Mouse (Mus musculus): ENCODE results near the gene She. TPM values are rescaled to one million over a fixed set of nuclear protein-coding genes. Genes with fewer than 3 reads are reported as not detected.
"Not testable (repeated sequence)": the region's sequence is repeated elsewhere in the genome, so short reads cannot be mapped to it uniquely, and the experiment has no call there.

The She gene
- total RNA-seq, 2 experiments from 2014 or later = 3.7 to 4.6 TPM

DNA sequence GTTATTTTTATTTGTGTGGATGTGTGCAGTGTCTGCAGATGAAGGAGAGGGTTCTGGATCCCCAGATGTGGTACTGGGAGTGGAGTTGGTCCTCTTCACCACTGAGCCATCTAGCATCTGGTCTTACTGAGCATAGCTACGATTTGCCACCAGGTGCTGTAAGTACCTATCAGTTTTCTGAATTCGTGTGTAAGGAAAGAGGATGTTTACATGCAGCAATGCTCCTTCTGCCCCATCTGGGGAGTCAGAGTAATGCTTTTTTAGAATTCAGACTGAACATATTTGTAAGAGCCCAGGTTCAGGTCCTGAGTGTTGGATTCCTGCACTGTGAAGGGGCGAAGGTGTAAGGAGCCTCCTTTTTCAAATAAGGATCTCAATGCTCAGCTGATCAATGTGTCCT, 28.8 kb downstream of the She start:
- intact Hi-C loops (cut with DNase I) = loop anchor here (2.0 to 5.0 kb wide), 2 partner anchors 43 to 128 kb away; no protein-coding TSS in a partner anchor
- DNase-seq = no peak

- intact Hi-C loops (cut with DNase I) = no loop called here
Measured at GRCm38 (mm10) chr3:89860343-89860742, 29.2 kb downstream of the She start.

GRCm38 (mm10) chr3:89861070-89861469, 29.9 kb downstream of the She start:
- peak; percentile 74 to 75 for DNase-seq
- intact Hi-C loops (cut with DNase I) = no loop called here

More at GRCm38 (mm10) chr3:89860343-89860742, 29.2 kb downstream of the She start:
- DNase-seq = no peak

DNA sequence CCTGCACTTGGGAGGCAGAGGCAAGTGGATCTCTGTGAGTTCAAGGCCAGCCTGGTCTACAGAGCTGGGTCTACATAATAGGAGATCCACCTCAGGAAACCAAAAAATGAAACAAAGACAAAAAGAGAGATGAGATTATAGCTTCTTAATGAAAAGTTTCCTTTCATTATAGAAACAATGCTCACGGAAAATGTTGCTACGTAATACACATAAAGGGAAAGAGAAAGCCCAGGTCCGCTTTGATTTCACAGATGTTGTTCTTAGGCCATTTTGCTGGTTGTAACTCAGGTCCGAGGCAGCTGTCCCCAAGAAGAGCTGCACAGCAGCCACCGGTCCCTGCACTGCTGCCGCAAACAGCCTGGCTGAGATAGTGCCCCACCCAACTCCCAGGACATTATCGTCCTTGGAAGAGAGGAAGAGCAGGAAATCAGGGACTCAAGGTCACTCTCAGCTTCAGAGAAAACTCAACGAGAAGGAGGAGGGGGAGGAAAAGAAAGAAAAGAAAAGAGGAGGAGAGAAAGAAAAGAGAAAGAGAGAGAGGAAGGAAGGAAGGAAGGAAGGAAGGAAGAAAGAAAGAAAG, 31.1 kb downstream of the She start:
- intact Hi-C loops (cut with DNase I) = no loop called here
- DNase-seq = no peak

DNA sequence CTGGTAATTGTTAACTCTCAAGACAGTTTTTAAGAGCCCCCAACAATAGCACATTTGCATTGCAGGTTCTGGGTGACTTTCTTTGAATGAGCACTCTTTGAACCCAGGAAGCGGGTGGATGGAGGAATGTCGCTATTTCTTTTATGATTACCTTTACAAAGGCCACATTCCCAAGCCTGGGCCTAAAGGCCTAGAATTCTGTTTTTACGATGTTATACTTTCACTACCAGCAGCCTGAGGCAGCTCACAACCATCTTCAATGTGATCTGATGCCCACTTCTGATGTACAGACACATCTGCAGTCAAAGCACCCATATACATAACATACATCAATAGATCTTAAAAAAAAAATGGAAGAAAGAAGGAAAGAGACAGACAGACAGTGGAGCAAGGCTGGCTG, 32.1 kb downstream of the She start:
- DNase-seq; intact Hi-C loops (cut with DNase I): not testable (repeated sequence)

DNA sequence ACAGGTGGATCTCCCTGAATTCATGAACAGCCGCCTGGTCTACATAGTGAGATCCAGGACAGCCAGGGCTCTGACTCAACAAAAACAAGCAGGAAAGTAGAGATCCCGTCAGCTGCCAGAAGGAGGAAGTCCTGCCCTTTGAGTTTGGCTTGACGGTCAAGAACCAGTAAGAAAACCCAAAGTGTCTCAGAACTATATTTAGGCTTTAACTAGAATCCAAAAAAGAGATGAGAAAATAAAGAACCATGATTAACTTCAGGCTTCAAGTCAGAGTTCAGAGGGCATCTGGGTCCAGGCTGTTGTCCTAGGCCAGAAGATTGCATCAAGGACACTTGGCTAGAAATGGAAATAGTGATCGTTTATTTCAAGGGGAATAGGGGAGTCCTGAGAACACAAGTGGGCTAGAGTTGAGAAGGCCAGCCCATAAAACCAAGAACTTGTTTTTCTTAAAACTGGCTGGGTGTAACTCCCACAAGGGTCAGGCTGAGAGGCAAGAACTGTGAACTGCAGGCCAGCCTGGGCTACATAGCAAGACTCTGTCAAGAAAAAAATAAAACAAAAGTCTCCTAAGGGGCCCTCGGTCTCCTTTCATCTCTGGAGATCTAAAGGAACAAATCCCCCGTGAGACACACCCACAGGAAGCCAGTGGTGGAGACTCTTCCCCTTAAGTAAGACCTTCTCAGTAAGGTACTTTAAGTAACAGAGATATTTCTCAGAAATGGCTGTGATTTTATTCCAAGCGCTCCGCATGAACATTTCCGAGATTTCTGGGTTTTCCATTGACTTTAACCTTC, 32.7 kb downstream of the She start:
- intact Hi-C loops (cut with DNase I) = no loop called here
- DNase-seq = no peak

- no peak for DNase-seq
- intact Hi-C loops (cut with DNase I) = no loop called here
Measured at GRCm38 (mm10) chr3:89865020-89865419, 33.9 kb downstream of the She start.

- DNase-seq = no peak
Measured at GRCm38 (mm10) chr3:89865764-89866163, 34.6 kb downstream of the She start.

GRCm38 (mm10) chr3:89867651-89868050, 36.5 kb downstream of the She start:
- intact Hi-C loops (cut with DNase I) = no loop called here
- no peak for DNase-seq

More at GRCm38 (mm10) chr3:89865764-89866163, 34.6 kb downstream of the She start:
- intact Hi-C loops (cut with DNase I) = no loop called here

- no peak for DNase-seq
- intact Hi-C loops (cut with DNase I) = no loop called here
Measured at GRCm38 (mm10) chr3:89868357-89868756, 37.2 kb downstream of the She start.

DNA sequence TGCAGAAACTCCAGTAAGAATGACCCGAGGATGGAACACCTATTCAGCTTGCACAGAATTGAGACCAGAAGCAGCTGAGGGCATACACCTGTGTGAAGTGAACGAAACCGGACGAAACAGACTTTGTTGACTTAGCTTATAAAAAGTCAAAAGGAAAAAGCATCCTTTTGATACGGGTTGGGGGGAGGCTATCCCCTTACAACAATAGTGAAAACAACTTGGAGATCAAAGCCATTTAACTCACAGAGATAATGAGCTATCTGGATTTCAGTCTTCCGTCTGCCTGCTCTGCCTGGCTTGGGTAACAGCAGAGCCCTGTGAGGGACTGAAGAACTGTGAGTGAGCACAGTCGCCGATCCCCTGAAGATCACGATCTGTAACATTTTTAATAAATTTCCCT, 37.8 kb downstream of the She start:
- DNase-seq = no peak
- intact Hi-C loops (cut with DNase I) = no loop called here

- no peak for DNase-seq
- intact Hi-C loops (cut with DNase I) = no loop called here
Measured at GRCm38 (mm10) chr3:89869556-89869955, 38.4 kb downstream of the She start.

- DNase-seq = no peak
- intact Hi-C loops (cut with DNase I) = no loop called here
Measured at GRCm38 (mm10) chr3:89870472-89871271, 39.5 kb downstream of the She start.

GRCm38 (mm10) chr3:89871339-89871914, 40.3 kb downstream of the She start:
- intact Hi-C loops (cut with DNase I) = no loop called here
- no peak for DNase-seq

GRCm38 (mm10) chr3:89872209-89872608, 41.0 kb downstream of the She start:
- no peak for DNase-seq
- intact Hi-C loops (cut with DNase I) = no loop called here

GRCm38 (mm10) chr3:89872684-89873083, 41.5 kb downstream of the She start:
- intact Hi-C loops (cut with DNase I) = no loop called here
- DNase-seq = no peak

- no peak for DNase-seq
- intact Hi-C loops (cut with DNase I) = no loop called here
Measured at GRCm38 (mm10) chr3:89874076-89874475, 42.9 kb downstream of the She start.

GRCm38 (mm10) chr3:89875021-89875420, 43.9 kb downstream of the She start:
- no peak for DNase-seq
- intact Hi-C loops (cut with DNase I) = no loop called here

DNA sequence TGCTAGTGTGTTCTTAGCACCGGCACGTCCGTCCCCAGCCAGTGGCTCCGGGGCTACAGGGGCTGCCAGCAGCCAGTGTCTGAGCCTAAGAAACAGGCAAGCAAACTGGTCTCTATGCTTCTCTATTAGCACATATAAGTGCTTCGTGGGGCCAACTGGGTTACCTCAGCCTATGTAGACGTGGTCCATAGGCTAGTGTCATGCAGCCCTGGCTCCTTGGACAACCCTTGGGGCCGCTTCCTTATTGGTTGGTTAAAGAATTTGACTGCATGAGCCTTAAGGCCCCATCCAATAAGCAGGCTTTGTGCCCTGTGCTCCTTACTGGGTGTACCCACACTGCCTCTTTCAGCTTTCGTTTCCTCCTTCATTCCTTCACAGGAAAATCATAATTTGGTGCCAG, 44.6 kb downstream of the She start:
- no peak for DNase-seq
- intact Hi-C loops (cut with DNase I) = no loop called here

DNA sequence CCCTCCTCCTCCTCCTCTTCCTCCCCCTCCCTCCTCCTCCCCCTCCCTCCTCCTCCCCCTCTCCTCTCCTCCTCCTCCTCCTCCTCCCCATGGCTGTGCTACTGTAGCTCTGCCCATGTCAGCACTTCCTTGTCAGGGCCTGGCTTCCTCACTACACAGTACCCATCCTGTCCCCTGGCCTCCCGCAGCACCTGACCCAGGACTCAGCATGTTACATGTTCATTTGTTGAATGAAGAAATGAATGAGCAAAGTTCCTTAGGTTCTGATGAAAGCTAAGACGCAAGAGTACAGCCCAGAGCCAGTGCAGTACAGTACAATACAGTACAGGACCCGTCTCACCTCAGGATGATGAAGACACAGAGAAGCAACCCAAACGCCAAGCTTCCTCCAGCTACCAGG, 45.3 kb downstream of the She start:
- intact Hi-C loops (cut with DNase I) = no loop called here
- DNase-seq = no peak

DNA sequence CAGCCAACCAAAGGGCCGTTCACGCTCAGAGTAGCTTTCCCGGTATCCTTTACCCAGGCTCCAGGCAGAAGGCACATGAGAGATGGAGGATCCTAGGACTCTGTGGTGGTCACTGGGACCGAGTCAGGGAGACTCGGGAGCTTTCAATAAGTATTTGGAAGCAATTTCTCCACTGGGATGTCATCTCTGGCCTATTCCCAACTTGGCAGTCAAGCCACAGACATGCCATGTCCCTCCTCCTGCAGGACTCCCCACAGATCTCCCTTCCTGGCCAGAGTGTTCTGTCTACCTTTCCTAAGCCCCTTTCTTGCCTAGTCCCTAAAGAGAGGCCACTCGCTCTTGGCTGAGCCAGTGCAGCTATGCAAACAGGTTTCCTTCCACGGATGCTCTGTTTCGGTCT, 46.0 kb downstream of the She start:
- intact Hi-C loops (cut with DNase I) = no loop called here
- DNase-seq = no peak

Data from gastrocnemius, postnatal 36 days (tissue).